Mouse (Mus musculus): ENCODE measurements around the gene Inpp5d.
"Not testable (repeated sequence)": the region's sequence is repeated elsewhere in the genome, so short reads cannot be mapped to it uniquely, and the experiment has no call there.

The Inpp5d gene

GRCm38 (mm10) chr1:87655101-87655500 lies 35.0 kb downstream of the Inpp5d start:
- no peak for DNase-seq (ENCODE audit: low spot score in 2 of 2)

GRCm38 (mm10) chr1:87658063-87658462 lies 38.0 kb downstream of the Inpp5d start:
- no peak for DNase-seq (ENCODE audit: low spot score in 2 of 2)

GRCm38 (mm10) chr1:87658485-87658884 lies 38.4 kb downstream of the Inpp5d start:
- no peak for DNase-seq (ENCODE audit: low spot score in 2 of 2)

GRCm38 (mm10) chr1:87658937-87659617 lies 39.0 kb downstream of the Inpp5d start:
- peak in 1 of 2 experiments; percentile 52 for DNase-seq (ENCODE audit: low spot score in 2 of 2)

GRCm38 (mm10) chr1:87659618-87659960 lies 39.5 kb downstream of the Inpp5d start:
- DNase-seq (ENCODE audit: low spot score in 2 of 2), result no peak

GRCm38 (mm10) chr1:87660740-87661139 lies 40.6 kb downstream of the Inpp5d start:
- DNase-seq (ENCODE audit: low spot score in 2 of 2), result no peak

- no peak for DNase-seq (ENCODE audit: low spot score in 2 of 2)
These were observed 43.9 kb downstream of the Inpp5d start for GRCm38 (mm10) chr1:87663992-87664391.

GRCm38 (mm10) chr1:87667006-87667405 lies 46.9 kb downstream of the Inpp5d start:
- no peak for DNase-seq (ENCODE audit: low spot score in 2 of 2)

GRCm38 (mm10) chr1:87668300-87668699 lies 48.2 kb downstream of the Inpp5d start:
- DNase-seq (ENCODE audit: low spot score in 2 of 2), result no peak

GRCm38 (mm10) chr1:87671483-87671882 lies 51.4 kb downstream of the Inpp5d start:
- no peak for DNase-seq (ENCODE audit: low spot score in 2 of 2)

- DNase-seq (ENCODE audit: low spot score in 2 of 2), result no peak
These were observed 53.9 kb downstream of the Inpp5d start for GRCm38 (mm10) chr1:87673822-87674604.

GRCm38 (mm10) chr1:87676006-87676405 lies 55.9 kb downstream of the Inpp5d start:
- DNase-seq (ENCODE audit: low spot score in 2 of 2), result no peak

- peak in 1 of 2 experiments; percentile 63 for DNase-seq (ENCODE audit: low spot score in 2 of 2)
These were observed 59.0 kb downstream of the Inpp5d start for GRCm38 (mm10) chr1:87679089-87679488.

GRCm38 (mm10) chr1:87680950-87681349 lies 60.8 kb downstream of the Inpp5d start:
- peak; percentile 52 to 61 for DNase-seq (ENCODE audit: low spot score in 2 of 2)

- not testable (repeated sequence) for DNase-seq (ENCODE audit: low spot score in 2 of 2)
These were observed 62.4 kb downstream of the Inpp5d start for GRCm38 (mm10) chr1:87682473-87682872.

- no peak for DNase-seq (ENCODE audit: low spot score in 2 of 2)
These were observed 64.0 kb downstream of the Inpp5d start for GRCm38 (mm10) chr1:87684071-87684470.

- DNase-seq (ENCODE audit: low spot score in 2 of 2), result peak; percentile 59 to 87
These were observed 64.7 kb downstream of the Inpp5d start for GRCm38 (mm10) chr1:87684791-87685190.

- no peak for DNase-seq (ENCODE audit: low spot score in 2 of 2)
These were observed 66.2 kb downstream of the Inpp5d start for GRCm38 (mm10) chr1:87686351-87686750.

- no peak for DNase-seq (ENCODE audit: low spot score in 2 of 2)
These were observed 66.9 kb downstream of the Inpp5d start for GRCm38 (mm10) chr1:87687009-87687408.

- no peak for DNase-seq (ENCODE audit: low spot score in 2 of 2)
These were observed 69.7 kb downstream of the Inpp5d start for GRCm38 (mm10) chr1:87689661-87690341.

- no peak for DNase-seq (ENCODE audit: low spot score in 2 of 2)
These were observed 76.2 kb downstream of the Inpp5d start for GRCm38 (mm10) chr1:87696358-87696757.

- DNase-seq (ENCODE audit: low spot score in 2 of 2), result no peak
These were observed 77.9 kb downstream of the Inpp5d start for GRCm38 (mm10) chr1:87698010-87698409.

Measured in left cerebral cortex, adult 9 months (tissue).